Mouse (Mus musculus) cerebellum, postnatal 10 days (tissue): ENCODE data around the gene Armc9.

Source experiments
- DNase-seq, 2 experiments: peaks; one replicate each; pipeline ENCODE4 v3.0.0; 2021; ENCODE audit warnings: mixed read lengths in 2 of 2

Gene Armc9

DNA sequence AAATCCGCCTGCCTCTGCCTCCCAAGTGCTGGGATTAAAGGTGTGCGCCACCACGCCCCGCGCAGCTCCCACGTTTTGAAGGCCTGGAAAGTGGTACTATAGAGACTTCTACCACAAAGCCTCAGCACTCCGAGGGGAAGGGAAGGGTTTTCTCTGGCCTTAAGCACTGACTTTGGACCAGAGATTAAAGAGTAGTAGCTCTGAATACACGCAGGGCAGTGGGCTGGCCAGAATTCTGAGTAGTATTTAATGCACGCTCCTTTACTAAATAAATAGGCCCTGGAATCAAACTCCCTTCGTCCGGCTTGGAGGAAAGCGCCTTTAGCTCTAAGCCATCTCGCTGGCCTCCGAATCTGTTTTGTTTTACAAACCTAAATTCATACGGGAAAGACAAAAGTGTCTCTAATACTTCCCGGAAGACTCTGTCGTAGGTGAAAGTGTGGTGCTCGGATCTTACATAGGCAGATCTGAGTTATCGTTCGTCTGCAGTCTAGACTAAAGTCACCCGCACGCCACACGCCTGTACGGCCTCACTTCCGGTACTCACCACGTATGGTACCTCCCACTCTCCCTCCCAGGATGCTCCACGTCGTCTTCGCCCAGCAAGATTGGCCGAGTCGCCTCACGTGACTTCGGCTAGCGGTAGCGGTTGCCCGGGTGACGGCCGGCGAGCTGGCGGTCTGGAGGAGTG is at the start of gene Armc9:
TSS of gene Armc9 (plus strand) at position 648 of the 691 bp plus-strand sequence.
- DNase-seq, result peak; percentile 96 to 97

DNA sequence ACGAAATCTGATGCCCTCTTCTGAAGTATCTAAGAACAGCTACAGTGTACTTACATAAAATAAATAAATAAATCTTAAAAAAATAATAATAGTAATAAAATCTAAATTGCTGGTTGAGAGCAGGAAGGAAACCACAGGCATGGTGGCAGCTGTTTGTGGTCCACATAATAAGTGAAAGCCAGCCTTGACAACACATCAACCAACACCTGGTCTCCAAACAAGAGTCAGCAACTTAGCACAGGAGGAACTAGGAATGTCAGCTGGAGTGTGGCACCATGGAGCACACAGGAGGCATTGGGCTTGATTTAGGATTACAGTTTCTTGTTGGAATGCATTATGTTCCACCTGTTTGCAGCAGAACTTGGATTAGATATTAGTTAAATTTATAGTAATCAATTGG is 49.5 kb upstream of the Armc9 start:
- no peak for DNase-seq

DNA sequence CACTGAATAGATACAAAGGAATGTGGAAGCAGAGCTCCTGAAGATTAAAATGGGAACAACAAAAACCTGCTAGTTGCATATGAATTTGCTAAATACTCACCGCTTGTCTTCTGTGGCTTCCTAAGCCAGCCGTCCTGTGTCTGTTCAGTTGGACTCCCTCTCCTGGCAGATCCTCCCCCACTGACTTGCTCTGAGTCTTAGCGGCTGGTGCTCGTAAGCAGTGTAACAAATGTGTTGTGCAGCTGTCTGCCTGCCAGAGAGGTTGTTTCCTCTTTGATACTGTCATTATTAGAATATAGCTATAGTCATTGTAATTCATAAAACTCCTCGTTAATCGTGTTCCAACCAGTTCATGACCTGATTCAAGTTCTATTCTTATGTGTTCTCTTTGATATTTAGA is 42.8 kb upstream of the Armc9 start, which contains the start of gene Htr2b:
TSS of gene Htr2b (minus strand) at position 192 of the 400 bp plus-strand sequence.
- DNase-seq, result peak; percentile 28 to 34

DNA sequence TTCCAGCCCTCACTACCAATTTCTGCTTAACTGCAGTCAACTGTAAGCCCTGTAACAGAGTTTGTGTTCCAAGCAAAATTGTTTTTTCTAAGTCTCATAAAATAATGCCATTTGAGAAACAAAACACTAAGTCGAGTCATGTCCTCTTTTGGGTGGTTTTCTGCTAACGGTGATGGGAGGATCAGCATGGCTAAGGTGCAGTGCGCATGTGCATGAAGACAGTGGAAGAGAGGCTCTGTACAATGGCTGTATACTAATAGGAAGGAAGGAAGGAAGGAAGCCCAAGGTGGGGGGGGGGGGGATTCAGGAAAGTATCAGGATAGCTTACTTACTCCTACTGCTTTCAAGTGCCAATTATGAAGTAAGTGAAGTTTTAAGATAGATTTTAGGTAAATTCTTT is 40.4 kb upstream of the Armc9 start:
- no peak for DNase-seq

DNA sequence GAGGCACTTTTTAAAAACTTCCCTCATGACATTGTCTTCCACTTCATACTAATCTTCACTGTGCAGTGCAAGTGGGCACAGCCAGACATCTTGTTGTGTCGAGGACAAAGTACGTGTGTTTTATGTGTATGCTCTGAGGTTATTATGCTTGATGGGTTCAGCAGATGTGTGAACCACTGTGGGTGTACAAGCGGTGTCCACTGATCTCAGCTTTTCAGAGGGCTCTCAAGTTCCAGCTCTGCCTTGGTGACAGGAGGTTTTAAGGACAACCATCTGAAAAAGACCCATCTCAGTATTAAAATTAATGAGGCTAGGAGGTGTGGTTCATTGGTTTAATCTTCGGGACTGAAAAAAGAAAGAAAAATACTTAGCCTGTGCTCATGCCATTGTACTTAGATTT is 35.0 kb upstream of the Armc9 start:
- DNase-seq, result no peak

DNA sequence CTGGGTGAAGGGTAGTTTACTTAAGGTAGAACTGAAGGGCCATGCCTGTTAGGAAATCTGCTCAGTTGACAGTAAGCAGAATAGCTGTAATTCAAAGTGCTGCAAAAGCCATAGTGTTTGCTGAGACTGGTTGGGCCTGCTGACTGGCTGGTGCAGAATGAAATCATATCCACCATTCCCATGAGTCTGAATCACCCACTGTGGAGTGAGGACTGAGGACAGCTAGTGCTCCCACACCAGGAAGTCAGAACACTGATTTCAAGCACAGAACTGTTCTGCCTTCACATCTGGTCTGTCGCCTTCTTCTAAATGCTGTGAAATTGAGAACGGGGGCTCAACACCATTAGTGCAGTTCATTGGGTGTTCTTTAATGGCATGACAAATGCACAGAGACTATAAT is 28.5 kb upstream of the Armc9 start:
- no peak for DNase-seq

DNA sequence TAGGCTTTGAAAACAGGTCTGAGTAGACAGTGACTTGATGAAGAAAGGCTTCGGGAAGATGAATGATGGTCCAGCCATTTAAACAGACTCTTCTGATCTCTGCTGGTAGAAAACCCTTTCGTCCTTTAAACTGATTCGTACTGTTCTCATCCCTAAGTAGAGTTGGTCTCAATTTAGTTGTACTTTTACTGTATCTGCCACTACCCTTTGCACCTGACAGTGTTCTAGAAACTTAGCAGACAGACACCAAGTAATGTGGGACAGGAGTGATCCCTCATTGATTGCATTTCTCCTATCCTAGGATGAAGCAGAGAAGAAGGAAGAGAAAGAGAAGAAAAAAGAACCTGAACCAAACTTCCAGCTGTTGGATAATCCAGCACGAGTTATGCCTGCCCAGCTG is 21.2 kb upstream of the Armc9 start, which contains the start of gene Gm21972:
TSS of gene Gm21972 (plus strand) at position 301 of the 400 bp plus-strand sequence.
- no peak for DNase-seq

DNA sequence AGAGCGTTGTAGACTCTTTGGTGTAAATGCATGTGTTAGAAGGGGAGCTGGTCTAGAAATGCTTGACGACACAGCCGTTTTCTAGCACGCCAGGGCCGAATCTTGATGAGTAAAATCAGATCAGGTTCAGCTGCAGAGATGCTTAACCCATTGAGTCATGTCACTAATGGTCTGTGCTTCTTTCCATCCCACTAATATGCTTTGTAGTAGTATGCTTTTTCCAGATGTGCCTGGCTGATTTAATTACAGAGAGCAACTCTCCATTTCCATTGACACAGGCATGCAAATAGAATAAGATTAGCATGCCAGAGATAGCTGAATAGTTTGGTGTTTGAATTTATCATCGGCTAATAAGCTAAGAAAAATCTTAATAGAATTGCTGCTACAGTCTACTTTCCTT is 19.3 kb upstream of the Armc9 start:
- no peak for DNase-seq

DNA sequence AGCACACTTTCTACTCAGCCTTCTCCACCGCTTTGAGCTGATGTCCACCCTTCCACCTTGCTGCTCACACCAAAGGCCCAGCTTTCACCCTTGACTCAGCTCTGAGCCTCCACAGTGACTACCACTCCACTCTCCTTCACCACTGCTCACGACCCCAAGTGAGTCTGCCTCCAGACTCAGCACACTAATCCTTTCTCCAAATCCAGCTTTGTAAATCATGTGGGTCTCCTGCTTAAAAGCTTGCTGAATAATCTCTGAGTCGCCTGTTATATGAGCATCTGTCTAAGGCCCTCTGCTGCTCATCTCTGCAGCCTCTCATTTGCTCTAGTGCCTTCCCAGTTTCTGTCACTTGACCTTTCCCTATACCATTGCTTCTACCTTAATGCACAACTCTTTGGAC is 13.5 kb upstream of the Armc9 start:
- no peak for DNase-seq

DNA sequence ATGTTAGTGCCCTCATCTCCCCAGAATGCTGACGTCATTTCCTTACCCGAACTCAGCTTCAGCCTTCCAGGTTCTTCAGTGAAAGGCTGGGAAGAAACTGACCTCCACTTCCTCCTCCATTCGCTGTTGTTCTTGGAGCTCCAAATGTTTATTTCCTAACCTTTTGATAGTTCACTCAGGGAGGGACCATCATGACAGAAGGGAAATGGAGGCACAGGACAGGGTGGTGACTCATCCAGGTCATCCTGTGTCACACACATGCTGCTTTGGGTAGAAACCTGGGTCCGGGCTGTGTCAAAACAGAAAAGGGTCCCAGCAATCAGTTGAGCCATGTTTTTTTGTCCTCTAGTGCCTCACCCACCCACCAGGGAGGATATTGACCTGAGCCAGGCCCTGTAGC is 11.4 kb upstream of the Armc9 start:
- no peak for DNase-seq

DNA sequence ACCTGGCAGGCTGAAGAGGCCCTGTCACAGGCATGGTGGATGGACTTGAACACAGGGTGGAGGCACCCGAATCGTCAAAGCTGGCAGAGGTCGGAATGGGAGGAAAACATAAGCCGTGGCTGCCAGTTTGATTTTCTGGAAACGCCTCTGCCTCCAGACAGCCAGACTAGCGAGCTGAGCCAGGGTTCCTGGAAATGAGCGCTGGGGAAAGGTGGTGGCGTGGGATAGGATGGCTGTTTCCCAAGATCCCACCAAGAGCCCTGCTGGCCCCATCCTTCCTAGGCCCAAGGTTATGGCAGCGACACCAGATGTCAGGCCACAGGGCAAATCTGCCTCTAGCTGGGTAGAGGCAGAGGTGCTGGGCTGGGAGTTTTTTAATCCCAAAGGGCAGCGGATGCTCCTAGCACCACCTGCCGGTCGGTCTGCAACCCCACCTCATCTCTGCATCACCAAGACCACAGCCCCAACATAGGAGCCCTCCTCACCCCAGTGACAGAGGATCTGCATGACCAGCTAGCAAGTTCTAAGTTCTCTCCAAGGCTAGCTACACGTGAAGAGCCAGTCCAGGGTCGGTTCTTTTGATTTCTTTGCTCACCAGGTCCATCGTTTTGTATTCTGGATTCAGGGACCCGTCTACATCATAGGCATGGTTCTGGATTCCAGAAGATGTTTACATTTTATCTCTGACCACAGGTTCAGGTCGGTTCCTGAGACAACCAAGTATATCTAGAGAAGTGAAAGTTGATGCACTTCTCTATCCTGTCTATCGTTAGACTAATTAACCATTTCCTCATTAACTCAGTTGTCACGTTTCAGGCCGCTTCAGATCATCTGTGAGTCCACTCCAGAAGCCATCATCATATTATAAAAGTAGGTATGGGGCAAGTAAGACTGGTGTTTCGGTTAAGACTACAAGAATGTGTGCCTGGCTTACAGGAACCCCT is 10.3 kb upstream of the Armc9 start:
- peak; percentile 14 to 26 for DNase-seq

DNA sequence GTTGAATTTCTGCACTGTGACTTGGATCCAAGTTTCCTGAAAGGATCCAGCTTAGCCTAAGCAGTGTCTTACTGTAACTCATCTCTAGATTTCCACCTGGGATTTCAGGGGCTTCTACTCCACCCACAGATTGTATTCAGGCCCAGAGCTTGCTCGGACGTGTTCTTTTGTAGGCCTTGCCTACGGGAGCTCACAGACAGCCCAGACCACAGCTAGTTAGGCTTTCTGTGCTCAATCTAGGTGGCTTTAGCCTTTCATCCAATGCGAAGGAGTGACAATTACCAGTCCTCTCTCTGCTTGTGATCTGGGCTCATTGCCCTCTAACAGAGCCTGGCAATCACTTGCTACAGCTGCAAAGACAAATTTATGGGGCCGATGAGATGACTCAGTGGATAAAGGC is 8.3 kb upstream of the Armc9 start:
- no peak for DNase-seq

DNA sequence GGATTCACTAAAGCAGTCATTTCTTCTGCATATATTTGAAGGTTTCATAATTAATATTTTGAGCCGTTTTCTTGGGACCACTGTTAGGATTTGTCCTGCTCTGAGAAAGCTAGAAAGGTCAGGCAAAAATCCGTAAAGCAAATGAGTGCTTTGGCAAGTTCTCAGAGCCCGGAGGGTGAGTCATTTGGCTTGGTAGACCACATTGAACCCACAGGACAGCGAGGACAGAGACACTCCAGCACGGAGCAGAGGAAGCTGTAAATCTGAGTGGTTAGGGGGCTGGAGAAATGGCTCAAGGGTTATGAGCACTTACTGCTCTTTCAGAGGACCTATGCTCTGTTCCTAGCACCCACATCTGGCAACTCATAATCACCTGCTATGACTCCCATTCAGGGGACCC is 7.0 kb upstream of the Armc9 start:
- DNase-seq, result no peak

DNA sequence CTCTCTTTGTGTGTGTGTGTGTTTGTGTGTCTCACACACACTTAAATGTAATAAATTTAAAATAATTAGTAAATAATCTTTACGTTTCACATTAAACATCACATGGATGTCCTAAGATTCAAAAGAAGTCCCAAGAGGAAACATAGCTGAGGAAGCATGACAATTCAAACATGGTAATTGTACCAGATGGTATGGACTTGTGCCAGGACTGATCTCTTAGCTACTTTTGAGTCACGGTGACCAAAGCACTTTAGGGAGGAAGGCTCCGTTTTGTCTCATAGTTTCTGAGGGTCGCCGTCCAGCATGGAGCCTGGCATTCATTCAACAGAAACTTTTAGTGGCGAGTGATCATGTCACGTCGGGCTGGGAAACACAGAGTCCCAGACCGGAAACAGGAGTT is 6.4 kb upstream of the Armc9 start:
- peak; percentile 36 to 53 for DNase-seq

DNA sequence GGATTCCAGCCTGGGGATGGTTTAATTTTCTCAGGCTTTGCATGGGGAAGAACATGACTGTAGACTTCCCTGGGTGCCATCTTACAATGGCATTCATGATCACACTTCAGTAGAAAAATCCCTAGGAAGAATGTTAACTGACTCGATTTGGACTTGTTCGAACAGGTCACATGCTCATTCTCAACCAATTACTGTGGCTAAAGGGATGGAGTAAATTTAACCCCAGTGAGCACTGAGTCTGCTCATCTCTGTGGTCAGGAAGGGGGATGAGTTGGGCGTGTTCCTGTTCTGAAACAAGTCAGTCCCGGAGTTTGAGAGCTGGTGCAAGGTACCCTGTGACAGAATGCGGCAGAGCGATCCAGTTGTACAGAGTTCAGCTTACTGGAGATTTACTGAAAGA is 3.7 kb upstream of the Armc9 start:
- no peak for DNase-seq

DNA sequence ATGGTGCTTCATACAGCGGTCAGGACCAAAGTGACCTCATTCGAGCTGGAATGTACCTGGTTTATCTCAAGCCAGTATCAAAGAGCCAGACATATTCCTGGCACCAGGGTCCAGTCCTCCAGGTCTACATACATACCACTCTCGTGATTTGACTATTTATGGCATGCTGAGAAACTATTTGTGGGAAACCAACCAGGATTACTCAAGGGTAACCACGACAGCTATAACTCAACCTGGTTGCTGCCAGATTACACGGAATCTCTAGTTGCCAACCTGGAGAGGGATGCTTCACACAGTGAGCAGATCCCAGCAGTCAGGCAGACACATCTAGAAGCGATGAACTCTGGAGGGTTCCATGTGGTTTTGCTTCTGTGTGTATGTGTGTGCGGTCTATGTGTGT is 3.2 kb upstream of the Armc9 start:
- no peak for DNase-seq

DNA sequence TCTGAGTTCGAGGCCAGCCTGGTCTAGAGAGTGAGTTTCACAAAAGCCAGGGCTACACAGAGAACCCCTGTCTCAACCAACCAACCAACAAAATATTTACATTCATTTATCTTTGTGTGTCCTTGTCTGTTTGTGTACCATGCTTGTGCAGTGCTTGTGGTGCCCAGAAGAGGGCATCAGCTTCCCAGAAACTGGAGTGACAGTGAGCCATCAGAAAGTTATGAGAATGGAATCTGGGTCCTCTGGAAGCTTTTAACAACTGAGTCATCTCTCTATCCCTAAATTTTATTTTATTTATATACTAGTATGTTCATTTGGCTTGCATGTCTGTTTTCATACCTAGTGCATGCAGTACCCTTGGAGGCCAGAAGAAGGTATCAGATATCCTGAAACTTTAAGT is 2.0 kb upstream of the Armc9 start:
- DNase-seq, result no peak

DNA sequence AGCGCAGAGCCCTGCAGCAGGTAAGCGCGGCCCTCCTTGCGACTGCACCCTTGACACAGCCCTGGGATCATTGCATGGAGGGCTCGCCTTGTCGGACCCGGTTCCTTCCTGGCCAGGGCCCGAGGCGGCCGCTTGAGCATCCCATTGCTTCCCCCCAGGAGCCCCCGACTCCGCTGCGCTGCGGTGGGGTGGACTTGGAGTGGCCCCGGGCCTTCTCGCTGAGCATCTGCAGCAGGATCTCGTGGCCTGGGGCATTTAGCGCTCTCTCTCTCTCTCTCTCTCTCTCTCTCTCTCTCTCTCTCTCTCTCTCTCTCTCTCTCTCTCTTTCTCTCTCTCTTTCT is 214 bp downstream of the Armc9 start:
- no peak for DNase-seq

DNA sequence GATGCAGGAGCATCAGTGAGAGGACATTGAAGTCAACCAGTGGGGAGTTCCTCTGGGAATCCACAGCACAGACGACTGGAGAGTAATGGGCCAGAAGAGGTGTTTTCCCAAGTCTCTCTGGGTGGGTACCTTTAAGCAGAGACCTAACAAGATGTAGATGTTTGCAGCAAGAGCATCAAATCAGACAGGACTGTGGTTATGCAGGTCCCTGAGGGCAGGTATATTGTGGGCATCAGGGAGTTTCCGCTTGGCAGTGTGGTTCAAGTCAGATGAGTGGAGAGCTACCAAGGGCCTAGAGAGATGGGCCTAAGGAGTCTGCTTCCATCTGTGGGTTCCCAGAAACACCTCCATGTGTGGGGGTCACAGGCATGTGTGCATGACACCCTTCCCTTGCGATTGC is 1.5 kb downstream of the Armc9 start:
- no peak for DNase-seq

DNA sequence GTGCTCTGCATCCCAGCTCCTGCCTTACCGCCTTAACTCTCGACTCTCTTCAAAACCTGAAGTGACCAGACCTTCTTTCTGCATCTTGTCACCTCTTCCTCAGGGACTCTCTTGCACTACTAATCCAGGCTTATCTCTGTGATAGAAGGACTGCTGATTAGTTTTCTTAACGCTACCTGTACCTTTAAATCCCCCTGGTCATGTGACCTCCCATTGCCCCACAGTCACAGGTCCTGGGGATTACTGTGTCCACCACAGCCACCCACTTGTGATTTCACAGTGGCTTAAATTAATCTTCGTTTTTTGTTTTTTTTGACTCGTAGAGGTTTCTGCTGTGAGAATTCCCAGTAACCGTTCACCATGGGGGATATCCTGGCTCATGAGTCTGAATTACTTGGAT is 2.0 kb downstream of the Armc9 start:
- DNase-seq, result no peak

DNA sequence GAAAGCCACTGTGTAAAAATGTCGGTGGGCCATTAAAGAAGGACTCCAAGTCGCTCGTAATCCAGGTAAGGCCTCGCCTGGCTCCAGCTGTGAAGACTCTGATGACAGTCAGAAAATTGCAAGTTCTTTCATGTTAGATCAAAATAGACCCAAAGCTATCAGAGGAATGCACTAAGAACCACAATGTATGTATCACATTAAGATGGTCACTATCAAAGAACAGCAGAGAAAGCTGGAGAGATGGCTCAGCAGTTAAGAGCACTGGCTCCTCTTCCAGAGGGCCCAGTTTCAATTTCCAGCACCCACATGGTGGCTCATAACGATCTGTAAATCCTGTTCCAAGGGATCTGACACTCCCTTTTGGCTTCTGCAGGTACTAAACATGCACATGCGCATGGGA is 5.5 kb downstream of the Armc9 start:
- DNase-seq, result no peak

DNA sequence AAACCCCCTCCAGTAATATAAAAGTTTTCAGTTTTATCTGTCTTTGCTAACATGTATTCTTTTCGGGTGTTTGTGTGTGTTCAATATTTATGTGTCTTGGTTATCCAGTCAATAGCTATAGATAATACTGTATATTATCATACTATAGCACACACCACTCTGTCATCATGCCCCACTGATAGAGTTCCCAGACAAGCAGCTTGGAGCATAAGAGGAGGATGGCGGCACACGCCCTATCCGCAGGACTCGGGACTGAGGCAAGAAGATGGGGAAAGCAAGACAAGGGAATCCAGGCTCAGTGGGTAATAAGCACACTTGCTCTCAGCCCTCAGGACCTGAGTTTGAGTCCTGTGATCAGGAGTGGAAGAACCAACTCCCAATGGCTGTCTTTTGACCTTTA is 5.9 kb downstream of the Armc9 start:
- no peak for DNase-seq

DNA sequence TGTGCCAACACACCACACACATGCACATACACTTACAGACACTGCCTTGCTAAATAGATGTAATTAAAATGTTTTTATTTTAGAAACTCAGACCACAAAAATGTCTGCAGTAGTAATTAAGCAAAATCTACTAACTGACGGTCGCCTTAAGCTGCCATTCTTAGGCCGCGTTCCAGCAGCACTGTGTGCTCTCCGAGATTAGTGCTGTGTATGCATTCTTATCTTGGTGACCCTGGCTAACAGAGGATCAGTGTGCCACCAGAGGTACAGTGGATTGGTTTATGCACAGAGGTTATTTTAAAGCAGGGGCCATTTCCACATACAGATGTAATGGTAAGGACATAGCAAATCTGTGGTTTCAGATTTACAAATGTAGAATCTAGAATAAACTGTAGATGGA is 6.5 kb downstream of the Armc9 start:
- DNase-seq, result no peak

DNA sequence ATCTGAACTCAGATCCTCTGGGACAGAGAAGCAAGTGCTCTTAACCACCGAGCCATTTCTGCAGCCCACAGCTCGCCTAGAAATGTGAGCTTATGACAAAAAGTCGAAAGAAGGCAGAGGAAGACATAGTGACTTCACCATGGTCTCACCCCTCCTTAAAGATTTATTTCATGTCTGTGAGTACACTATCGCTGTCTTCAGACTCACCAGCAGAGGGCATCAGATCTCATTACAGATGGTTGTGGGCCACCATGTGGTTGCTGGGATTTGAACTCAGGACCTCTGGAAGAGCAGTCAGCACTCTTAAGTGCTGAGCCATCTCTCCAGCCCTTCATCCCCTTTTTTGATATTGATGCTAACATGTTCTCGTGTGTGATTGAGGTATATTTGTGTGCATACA is 20.0 kb downstream of the Armc9 start:
- no peak for DNase-seq
